Mouse (Mus musculus) limb, embryonic 14.5 days (tissue): ENCODE data around the gene Endov. TPM values are rescaled to one million over a fixed set of nuclear protein-coding genes. Genes with fewer than 3 reads are reported as not detected.

ENCODE experiments used
- ATAC-seq: fragments of 200-750 bp; cut with Nextera tagmentation; 2 replicates; pipeline ENCODE4 v1.8.0; 2017; ENCODE audit warnings: low read depth, moderate number of reproducible peaks, moderate TSS enrichment; ENCODE audit not compliant: low FRiP score
- DNase-seq: peaks from one replicate; pipeline ENCODE4 v3.0.0-alpha.2; 2015; ENCODE audit warnings: low spot score
- H3K27ac ChIP-seq: fragments of 300-500 bp; sonication (generic); replicated peaks from 2 replicates; pipeline ENCODE4 v1.5.1; 2014; ENCODE audit warnings: low read depth, mild to moderate bottlenecking, low read length, moderate library complexity, mixed read lengths
- H3K27me3 ChIP-seq: fragments of 300-500 bp; sonication (generic); 2 replicates; pipeline ENCODE4 v1.6.1; 2014; ENCODE audit warnings: low read length, mixed read lengths; ENCODE audit not compliant: control insufficient read depth, insufficient read depth
- H3K36me3 ChIP-seq: fragments of 300-500 bp; sonication (generic); 2 replicates; pipeline ENCODE4 v1.6.1; 2014; ENCODE audit warnings: mild to moderate bottlenecking, low read length, moderate library complexity, mixed read lengths; ENCODE audit not compliant: control insufficient read depth, insufficient read depth
- H3K4me1 ChIP-seq: fragments of 300-500 bp; sonication (generic); 2 replicates; pipeline ENCODE4 v1.6.1; 2014; ENCODE audit warnings: antibody characterized with exemption, low read length, mixed read lengths; ENCODE audit not compliant: control insufficient read depth, insufficient read depth
- H3K4me2 ChIP-seq: fragments of 300-500 bp; sonication (generic); replicated peaks from 2 replicates; pipeline ENCODE4 v1.6.1; 2014; ENCODE audit warnings: low read depth, mild to moderate bottlenecking, low read length, moderate library complexity; ENCODE audit not compliant: severe bottlenecking
- H3K4me3 ChIP-seq: fragments of 300-500 bp; sonication (generic); replicated peaks from 2 replicates; pipeline ENCODE4 v1.5.1; 2014; ENCODE audit warnings: low read length
- H3K9ac ChIP-seq: fragments of 300-500 bp; sonication (generic); 2 replicates; pipeline ENCODE4 v1.6.1; 2014; ENCODE audit warnings: mild to moderate bottlenecking, low read depth, low read length, moderate library complexity; ENCODE audit not compliant: severe bottlenecking
- H3K9me3 ChIP-seq: fragments of 300-500 bp; sonication (generic); 2 replicates; pipeline ENCODE4 v1.6.1; 2016; ENCODE audit warnings: low read length; ENCODE audit not compliant: control insufficient read depth
- POLR2A ChIP-seq: fragments of 200-500 bp; IDR thresholded peaks from 2 replicates; pipeline ENCODE4 v1.8.0; 2012; ENCODE audit warnings: inconsistent platforms, mild to moderate bottlenecking, moderate library complexity, borderline replicate concordance; ENCODE audit not compliant: insufficient read depth, insufficient read length; ENCODE audit errors: extremely low read depth
- WGBS: fragments of 180-500 bp; shearing (Covaris S2); extraction: QIAGEN DNeasy Blood & Tissue Kit; methylation state at CpG from one replicate; pipeline ENCODE4 v1.1.7; 2014; 5-methylcytosine and 5-hydroxymethylcytosine counted together
- polyA plus RNA-seq, 2 experiments: library from polyadenylated mRNA; depleted of rRNA in 1 of 2; stranded (reverse) in 1 of 2; unstranded in 1 of 2; fragments of >200 nt; fragmentation: Nextera tagmentation in 1 of 2; extraction: Ambion mirVana in 1 of 2; gene quantifications; 2 replicates each; pipeline versions ENCODE4 v1.2.1 to v1.2.3; 2012 to 2014

Endov gene
- polyA plus RNA-seq, 2 experiments: 14.9 to 29.3 TPM

DNA sequence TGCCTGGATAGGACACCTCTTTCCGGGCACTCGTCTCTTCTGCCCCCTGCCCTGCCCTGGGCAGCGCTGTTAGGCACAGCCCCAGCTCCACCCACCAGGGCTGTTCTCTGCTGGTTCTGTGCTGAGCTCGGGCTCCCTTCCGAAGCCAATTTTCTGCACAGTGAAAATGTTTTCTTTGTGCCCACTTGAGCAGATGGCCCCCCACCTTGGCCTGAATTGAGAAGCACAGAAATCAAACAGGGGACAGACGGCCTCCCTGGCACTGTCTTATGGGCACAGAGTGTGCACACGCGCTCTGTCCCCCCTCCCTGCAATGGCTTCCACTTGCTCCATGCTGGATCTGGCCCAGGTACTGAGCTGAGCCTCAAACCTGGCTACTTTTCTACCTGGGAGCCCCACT lies 41.3 kb downstream of the Endov start:
- Histone ChIP-seq H3K27ac (no peak overlapping the region), H3K4me1 (no peaks in the 10 kb centered on the region), H3K27me3 (no peaks in the 10 kb centered on the region), H3K9me3 (no peaks in the 10 kb centered on the region), H3K4me3 (no peak overlapping the region), H3K36me3 (no peaks in the 10 kb centered on the region), H3K9ac (no peak overlapping the region), H3K4me2 (no peak overlapping the region)
- no peak for ATAC-seq
- no peak for TF ChIP-seq POLR2A
- 71% methylated on average over 8 of the region's 8 CpGs for WGBS
- no peak for DNase-seq

DNA sequence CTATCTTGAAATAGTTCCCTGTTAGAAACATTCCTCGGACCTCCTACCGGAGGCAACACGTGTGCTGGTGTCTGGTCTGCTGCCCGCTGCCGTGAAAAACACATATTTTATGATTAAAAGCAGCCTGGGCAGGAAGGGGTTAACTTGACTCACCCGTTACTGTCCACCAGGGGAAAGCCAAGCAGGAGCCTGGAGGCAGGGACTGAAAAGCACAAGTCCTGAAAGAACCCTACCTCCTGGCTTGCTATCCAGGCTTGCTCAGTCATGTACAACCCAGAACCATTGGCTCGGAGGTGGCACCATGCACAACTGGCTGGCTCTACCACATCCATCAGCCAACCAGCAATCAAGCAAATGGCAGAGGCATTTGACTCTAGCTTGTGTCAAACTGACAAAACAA lies 42.6 kb downstream of the Endov start:
- Histone ChIP-seq H3K4me3 (no peak overlapping the region), H3K9me3 (no peaks in the 10 kb centered on the region), H3K36me3 (no peaks in the 10 kb centered on the region), H3K9ac (no peak overlapping the region), H3K4me1 (no peaks in the 10 kb centered on the region), H3K4me2 (no peak overlapping the region), H3K27me3 (no peaks in the 10 kb centered on the region), H3K27ac (no peak overlapping the region)
- DNase-seq: no peak
- no peak for TF ChIP-seq POLR2A
- ATAC-seq: no peak
- WGBS: 63% methylated on average over 7 of the region's 7 CpGs

DNA sequence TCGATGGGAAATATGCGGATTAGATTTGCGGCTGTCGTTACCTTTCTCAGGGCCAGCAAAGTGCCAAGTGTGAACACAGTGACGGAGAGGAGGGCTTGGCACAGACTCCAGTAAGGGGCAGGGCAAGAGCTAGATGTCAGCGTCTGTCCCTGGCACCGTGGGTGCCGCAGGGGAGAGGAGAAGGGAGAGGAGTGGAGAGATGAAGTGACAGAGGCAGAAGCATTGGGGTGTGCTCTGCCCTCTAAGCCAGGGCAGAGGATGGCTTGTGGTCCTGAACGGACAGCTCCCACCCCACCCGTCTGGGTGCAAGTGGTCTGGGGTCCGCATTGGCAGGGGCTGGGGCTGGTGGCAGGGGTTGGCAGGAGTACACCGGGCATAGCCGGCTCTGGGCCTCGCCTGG lies 48.8 kb downstream of the Endov start:
- H3K36me3 ChIP-seq: no peaks in the 10 kb centered on the region
- H3K4me2 ChIP-seq: no peak overlapping the region
- ATAC-seq: no peak
- WGBS: 34% methylated on average over 14 of the region's 14 CpGs
- no peak overlapping the region for H3K4me3 ChIP-seq
- no peak for TF ChIP-seq POLR2A
- DNase-seq: no peak
- no peaks in the 10 kb centered on the region for H3K9me3 ChIP-seq
- no peak overlapping the region for H3K27ac ChIP-seq
- no peaks in the 10 kb centered on the region for H3K4me1 ChIP-seq
- H3K9ac ChIP-seq: no peak overlapping the region
- peaks cover 17% of the 10 kb centered on the region for H3K27me3 ChIP-seq

DNA sequence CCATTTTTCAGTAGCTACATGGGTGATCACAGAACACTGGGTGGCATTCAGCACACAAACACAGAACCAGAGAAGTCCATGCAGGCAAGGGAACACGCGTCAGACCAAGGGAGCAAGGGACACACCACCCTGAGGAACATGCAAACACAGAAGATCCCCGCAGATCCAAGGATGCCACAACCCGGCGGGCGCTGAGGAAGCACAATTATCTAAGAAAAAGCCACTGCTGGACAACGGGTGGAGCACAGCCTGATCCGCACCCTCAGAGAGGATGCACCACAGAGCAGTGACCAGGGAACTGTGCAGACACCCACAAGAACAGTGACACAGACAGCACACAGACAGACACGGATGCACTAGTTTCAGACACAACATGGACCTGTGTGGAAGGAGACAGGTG lies 49.4 kb downstream of the Endov start:
- WGBS: 79% methylated on average over 9 of the region's 9 CpGs
- Histone ChIP-seq H3K4me1 (no peaks in the 10 kb centered on the region), H3K27ac (no peak overlapping the region), H3K9ac (no peak overlapping the region), H3K36me3 (no peaks in the 10 kb centered on the region), H3K4me2 (no peak overlapping the region), H3K9me3 (no peaks in the 10 kb centered on the region), H3K4me3 (no peak overlapping the region), H3K27me3 (peaks cover 23% of the 10 kb centered on the region)
- TF ChIP-seq POLR2A: no peak
- DNase-seq (no peak), ATAC-seq (no peak)

DNA sequence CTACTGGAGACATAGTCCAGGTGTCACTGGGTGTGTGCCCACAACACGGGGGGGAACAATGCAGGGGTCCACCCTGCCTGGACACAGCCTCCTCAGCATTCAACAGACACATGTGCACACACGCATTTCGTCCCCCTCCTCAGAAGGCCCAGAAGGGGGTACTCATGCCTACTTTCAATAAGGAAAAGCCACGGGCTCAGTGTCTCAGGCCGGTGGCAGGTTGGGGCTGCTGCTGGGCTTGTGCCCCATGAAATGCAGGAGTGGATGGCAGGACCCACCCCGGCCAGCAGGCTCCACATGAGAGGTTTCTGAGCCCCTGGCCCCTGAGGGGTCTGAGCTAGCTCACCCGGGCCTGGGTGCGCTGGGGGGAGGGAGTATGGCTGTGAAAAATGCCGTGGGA lies 49.9 kb downstream of the Endov start:
- Histone ChIP-seq H3K4me1 (no peaks in the 10 kb centered on the region), H3K27ac (no peak overlapping the region), H3K4me3 (no peak overlapping the region), H3K9me3 (no peaks in the 10 kb centered on the region), H3K36me3 (no peaks in the 10 kb centered on the region), H3K27me3 (peaks cover 28% of the 10 kb centered on the region), H3K4me2 (no peak overlapping the region), H3K9ac (no peak overlapping the region)
- TF ChIP-seq POLR2A: no peak
- ATAC-seq (no peak), DNase-seq (no peak)
- 75% methylated on average over 9 of the region's 9 CpGs for WGBS

DNA sequence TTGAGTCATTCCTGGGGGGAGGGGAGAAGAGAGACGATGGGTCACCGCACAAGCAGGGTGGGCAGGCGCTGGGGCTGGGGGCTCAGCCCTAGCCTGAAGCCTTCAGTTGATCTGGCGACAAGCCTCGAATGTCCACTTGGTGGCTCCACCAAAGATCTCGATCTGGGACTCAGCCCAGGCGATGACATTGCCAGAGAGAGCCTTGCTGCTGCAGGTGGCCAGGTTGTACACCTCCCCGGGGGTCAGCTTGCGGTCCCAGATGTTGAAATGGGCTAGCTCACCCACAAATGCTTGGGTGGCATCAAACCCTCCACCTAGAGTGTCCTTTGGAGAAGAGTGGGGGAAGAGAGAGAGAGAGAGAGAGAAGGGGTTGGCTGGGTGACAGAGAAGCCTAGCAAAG lies 51.2 kb downstream of the Endov start:
- H3K9ac ChIP-seq: no peak overlapping the region
- H3K9me3 ChIP-seq: no peaks in the 10 kb centered on the region
- H3K4me3 ChIP-seq: no peak overlapping the region
- H3K27me3 ChIP-seq: peaks cover 41% of the 10 kb centered on the region
- DNase-seq (no peak), ATAC-seq (no peak)
- H3K4me2 ChIP-seq: no peak overlapping the region
- peaks cover 5% of the 10 kb centered on the region; the same call in 1 of the 2 replicates for H3K4me1 ChIP-seq
- TF ChIP-seq POLR2A: no peak
- 45% methylated on average over 9 of the region's 9 CpGs for WGBS
- H3K36me3 ChIP-seq: no peaks in the 10 kb centered on the region
- no peak overlapping the region for H3K27ac ChIP-seq
